Mouse (Mus musculus) midbrain, embryonic 13.5 days (tissue): Measurements from ENCODE around the gene Arl9. TPM values are rescaled to one million over a fixed set of nuclear protein-coding genes. Genes with fewer than 3 reads are reported as not detected.
"Not testable (repeated sequence)": the region's sequence is repeated elsewhere in the genome, so short reads cannot be mapped to it uniquely, and the experiment has no call there.

Experiments
- ATAC-seq: fragments of 200-750 bp; cut with Nextera tagmentation; 2 replicates; pipeline ENCODE4 v1.8.0; 2017; ENCODE audit warnings: mild to moderate bottlenecking, moderate TSS enrichment, moderate library complexity
- H3K27ac ChIP-seq: fragments of 300-500 bp; sonication (generic); 2 replicates; pipeline ENCODE4 v1.5.1; 2015; ENCODE audit warnings: inconsistent platforms, mild to moderate bottlenecking, moderate library complexity
- H3K27me3 ChIP-seq: fragments of 300-500 bp; sonication (generic); 2 replicates; pipeline ENCODE4 v1.6.1; 2015; ENCODE audit warnings: mild to moderate bottlenecking, inconsistent platforms
- H3K36me3 ChIP-seq: fragments of 300-500 bp; sonication (generic); 2 replicates; pipeline ENCODE4 v1.6.1; 2015; ENCODE audit warnings: mild to moderate bottlenecking, inconsistent platforms
- H3K4me1 ChIP-seq: fragments of 300-500 bp; sonication (generic); replicated peaks from 2 replicates; pipeline ENCODE4 v1.6.1; 2015; ENCODE audit warnings: inconsistent platforms
- H3K4me2 ChIP-seq: fragments of 300-500 bp; sonication (generic); replicated peaks from 2 replicates; pipeline ENCODE4 v1.6.1; 2015; ENCODE audit warnings: moderate library complexity, mild to moderate bottlenecking, inconsistent platforms
- H3K4me3 ChIP-seq: fragments of 300-500 bp; sonication (generic); replicated peaks from 2 replicates; pipeline ENCODE4 v1.5.1; 2015; ENCODE audit warnings: mild to moderate bottlenecking, inconsistent platforms
- H3K9ac ChIP-seq: fragments of 300-500 bp; sonication (generic); replicated peaks from 2 replicates; pipeline ENCODE4 v1.6.1; 2015; ENCODE audit warnings: mild to moderate bottlenecking, inconsistent platforms
- H3K9me3 ChIP-seq: fragments of 300-500 bp; sonication (generic); 2 replicates; pipeline ENCODE4 v1.6.1; 2016; ENCODE audit warnings: mild to moderate bottlenecking, inconsistent platforms
- WGBS: fragments of 180-500 bp; shearing (Covaris S2); methylation state at CpG from one replicate; pipeline ENCODE4 v1.1.7; 2015; 5-methylcytosine and 5-hydroxymethylcytosine counted together
- polyA plus RNA-seq: library from polyadenylated mRNA; unstranded; fragments of >200 nt; fragmentation: Nextera tagmentation; extraction: Ambion mirVana; gene quantifications from 2 replicates; pipeline ENCODE4 v1.2.1, GENCODE M21; 2015

The Arl9 gene
- polyA plus RNA-seq, 1 experiment from 2014 or later: not detected

DNA sequence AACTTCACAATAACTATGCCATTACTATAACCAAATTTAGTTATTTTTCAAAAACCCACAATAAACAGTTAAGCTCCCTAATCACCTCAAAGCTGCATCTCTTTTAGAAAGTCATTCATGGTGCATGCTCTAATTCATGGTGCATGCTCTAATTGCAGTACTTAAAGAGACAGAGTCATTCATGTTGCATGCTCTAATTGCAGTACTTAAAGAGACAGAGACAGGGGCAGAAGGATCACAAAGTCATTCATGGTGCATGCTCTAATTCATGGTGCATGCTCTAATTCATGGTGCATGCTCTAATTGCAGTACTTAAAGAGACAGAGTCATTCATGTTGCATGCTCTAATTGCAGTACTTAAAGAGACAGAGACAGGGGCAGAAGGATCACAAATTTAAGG lies 31.2 kb downstream of the Arl9 start:
- H3K9ac ChIP-seq, H3K9me3 ChIP-seq, ATAC-seq, H3K4me2 ChIP-seq, H3K36me3 ChIP-seq, H3K27me3 ChIP-seq, H3K4me1 ChIP-seq, H3K27ac ChIP-seq, H3K4me3 ChIP-seq: not testable (repeated sequence)

DNA sequence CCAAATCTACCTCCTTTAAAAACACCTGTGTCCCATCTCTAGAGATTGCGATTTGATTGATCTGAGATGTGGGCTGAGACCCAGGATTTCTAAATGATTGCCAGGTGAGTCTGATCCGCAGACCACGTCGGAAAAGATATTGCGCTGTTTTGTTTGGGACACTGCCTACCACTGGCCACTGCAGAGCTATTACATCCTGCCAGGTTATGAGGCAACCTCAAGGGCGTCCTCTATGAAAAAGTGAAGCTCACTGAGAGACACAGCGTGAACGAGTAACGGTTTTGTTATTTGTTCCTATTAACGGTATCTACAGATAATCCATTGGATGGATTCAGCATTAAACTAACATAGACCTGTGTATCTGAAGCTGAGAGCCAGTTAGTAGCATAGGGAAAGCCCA lies 34.6 kb downstream of the Arl9 start:
- H3K9me3 ChIP-seq: no peaks in the 10 kb centered on the region
- H3K27me3 ChIP-seq: no peaks in the 10 kb centered on the region
- H3K4me3 ChIP-seq: no peak overlapping the region
- no peaks in the 10 kb centered on the region for H3K36me3 ChIP-seq
- H3K27ac ChIP-seq: no peak overlapping the region
- 92% methylated on average over 10 of the region's 10 CpGs for WGBS
- H3K9ac ChIP-seq: no peak overlapping the region
- H3K4me2 ChIP-seq: no peak overlapping the region
- ATAC-seq: no peak
- no peaks in the 10 kb centered on the region for H3K4me1 ChIP-seq

DNA sequence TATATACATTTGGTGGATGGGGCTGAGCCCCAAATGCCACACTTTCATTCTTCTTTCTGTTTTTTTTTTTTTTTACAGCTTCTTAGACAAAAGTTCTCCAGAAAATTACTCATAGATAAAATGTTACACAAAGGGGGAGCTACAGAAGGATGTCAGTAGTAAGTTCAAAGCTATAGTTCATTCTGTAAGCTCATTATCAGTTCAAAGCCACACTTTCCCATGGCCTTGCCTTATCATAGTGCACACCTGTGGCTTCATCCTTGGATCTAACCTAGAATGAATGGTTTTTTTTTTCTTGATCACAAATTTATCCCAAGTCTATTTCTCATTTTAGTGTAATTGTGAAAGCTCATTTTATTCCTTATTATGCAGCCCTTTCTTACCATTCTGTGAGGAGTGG lies 35.5 kb downstream of the Arl9 start:
- no peaks in the 10 kb centered on the region; the same call in 1 of the 2 replicates for H3K27me3 ChIP-seq

DNA sequence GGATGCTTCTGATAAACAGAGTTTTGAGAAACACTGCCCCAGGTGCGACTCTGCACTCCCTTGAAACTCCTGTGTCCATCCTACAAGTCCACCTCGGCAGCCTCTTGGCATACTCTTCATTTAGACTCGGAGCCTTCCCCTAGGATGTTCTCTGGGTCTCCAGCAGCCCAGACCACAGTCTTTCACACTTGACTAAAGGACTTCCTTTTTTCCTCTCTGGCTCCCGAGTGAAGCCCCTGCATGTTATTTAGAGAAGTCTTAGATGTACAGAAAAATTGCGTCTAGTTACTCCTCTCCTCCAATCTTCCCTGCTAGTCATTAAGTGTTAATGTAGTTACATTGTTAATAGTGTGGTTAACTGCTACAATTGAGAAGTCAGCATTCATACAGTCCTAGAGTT lies 40.5 kb downstream of the Arl9 start:
- Histone ChIP-seq H3K9me3 (no peaks in the 10 kb centered on the region), H3K4me3 (no peak overlapping the region), H3K36me3 (no peaks in the 10 kb centered on the region), H3K4me1 (no peaks in the 10 kb centered on the region), H3K4me2 (no peak overlapping the region), H3K27me3 (no peaks in the 10 kb centered on the region; the same call in 1 of the 2 replicates), H3K27ac (no peak overlapping the region), H3K9ac (no peak overlapping the region)
- ATAC-seq: no peak
- 74% methylated on average over 5 of the region's 5 CpGs for WGBS

More for the DNA sequence above, 35.5 kb downstream of the Arl9 start:
- H3K36me3 ChIP-seq: no peaks in the 10 kb centered on the region
- H3K4me3 ChIP-seq: no peak overlapping the region
- no peak overlapping the region for H3K9ac ChIP-seq
- no peak for ATAC-seq
- no peak overlapping the region for H3K27ac ChIP-seq
- H3K4me1 ChIP-seq: no peaks in the 10 kb centered on the region
- H3K4me2 ChIP-seq: no peak overlapping the region
- no peaks in the 10 kb centered on the region for H3K9me3 ChIP-seq

DNA sequence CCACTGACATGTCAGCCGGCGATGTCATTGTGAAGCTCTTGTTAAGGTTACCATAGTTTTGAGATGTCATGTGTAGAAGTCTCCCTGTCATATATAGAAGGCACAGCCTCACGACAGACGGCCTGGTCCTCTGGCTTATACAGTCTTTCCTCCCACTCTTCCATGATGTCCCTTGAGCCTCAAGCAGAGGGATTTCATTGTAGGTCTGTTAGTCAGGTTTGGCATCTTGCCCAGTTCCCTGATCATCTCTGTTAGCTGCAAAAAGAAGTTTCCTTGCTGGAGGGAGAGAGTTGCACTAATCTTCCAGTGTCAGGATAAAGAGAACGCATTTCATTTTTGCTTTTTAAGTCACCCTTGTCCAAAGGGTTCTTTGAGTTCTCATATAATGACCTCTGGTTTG lies 48.8 kb downstream of the Arl9 start:
- 86% methylated on average over 5 of the region's 5 CpGs for WGBS
- H3K36me3 ChIP-seq: no peaks in the 10 kb centered on the region

DNA sequence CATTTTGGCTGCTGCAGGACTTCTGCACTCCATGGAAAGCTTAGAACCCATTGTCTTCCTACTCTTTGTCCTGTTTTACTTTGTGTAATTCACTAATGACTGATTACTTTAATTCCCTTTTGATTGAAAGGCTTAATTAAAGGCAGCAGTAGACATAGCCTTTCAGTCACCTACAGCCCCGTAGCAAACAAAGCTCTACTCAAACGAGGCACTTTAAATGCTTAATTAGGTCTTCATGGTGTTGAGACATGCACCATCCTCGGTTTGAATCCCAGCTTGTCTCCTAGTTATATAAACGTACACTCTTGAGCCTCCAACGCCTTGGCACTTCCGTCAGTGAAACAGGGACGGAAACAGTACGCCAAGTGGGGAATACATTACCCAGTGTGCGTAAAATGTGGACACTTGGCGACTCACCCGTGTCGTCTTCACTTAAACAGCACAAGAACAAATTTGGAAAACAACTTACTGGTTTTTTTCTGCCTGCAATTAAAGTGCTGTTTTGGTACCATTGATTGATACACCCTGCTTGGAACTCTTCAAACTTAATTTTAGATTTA lies 53.1 kb downstream of the Arl9 start:
- Histone ChIP-seq H3K4me1 (no peaks in the 10 kb centered on the region), H3K27me3 (peaks cover 7% of the 10 kb centered on the region), H3K4me2 (no peak overlapping the region), H3K36me3 (no peaks in the 10 kb centered on the region), H3K9ac (no peak overlapping the region), H3K4me3 (no peak overlapping the region), H3K27ac (no peak overlapping the region), H3K9me3 (no peaks in the 10 kb centered on the region)
- WGBS: 46% methylated on average over 12 of the region's 12 CpGs
- ATAC-seq: no peak

More for the DNA sequence above, 48.8 kb downstream of the Arl9 start:
- Histone ChIP-seq H3K9me3 (no peaks in the 10 kb centered on the region), H3K9ac (no peak overlapping the region), H3K27ac (no peak overlapping the region), H3K4me3 (no peak overlapping the region), H3K4me1 (no peaks in the 10 kb centered on the region), H3K27me3 (no peaks in the 10 kb centered on the region; the same call in 1 of the 2 replicates), H3K4me2 (no peak overlapping the region)
- no peak for ATAC-seq

Other genes starting within 250 kb of the Arl9 start
- 24.8 and 26.2 TPM in 2 replicates for gene Aasdh, start 98.5 kb upstream of the Arl9 start, polyA plus RNA-seq
- gene Paics, start 52.7 kb upstream of the Arl9 start, polyA plus RNA-seq: 204 and 205 TPM in 2 replicates
- gene Ppat, start 52.5 kb upstream of the Arl9 start, polyA plus RNA-seq: 13.5 and 14.4 TPM in 2 replicates
- 77.5 and 87.5 TPM in 2 replicates for gene Srp72, start 29.4 kb upstream of the Arl9 start, polyA plus RNA-seq
- 0.27 and 0.30 TPM in 2 replicates for gene Thegl, start 12.0 kb downstream of the Arl9 start, polyA plus RNA-seq
- 0.52 and 0.62 TPM in 2 replicates for gene Hopx, start 111.1 kb downstream of the Arl9 start, polyA plus RNA-seq
- gene Spink2, start 207.4 kb downstream of the Arl9 start, polyA plus RNA-seq: 0.48 TPM in 1 of 2 replicates, not detected in the other